Mouse (Mus musculus) kidney, adult 2 months (tissue): ENCODE data around the gene Cox5b. TPM values are rescaled to one million over a fixed set of nuclear protein-coding genes. Genes with fewer than 3 reads are reported as not detected.

Source experiments
- DNase-seq: peaks from one replicate; pipeline ENCODE4 v3.0.0; 2021
- H3K27ac ChIP-seq: fragments of 200-500 bp; 2 replicates; pipeline ENCODE4 v1.5.1; 2012; ENCODE audit warnings: low read depth, low read length, control low read depth, inconsistent platforms; ENCODE audit not compliant: insufficient read depth
- H3K27me3 ChIP-seq: fragments of 200-500 bp; replicated peaks from 2 replicates; pipeline ENCODE4 v1.6.1; 2012; ENCODE audit warnings: mild to moderate bottlenecking, moderate library complexity, low read length, inconsistent platforms; ENCODE audit not compliant: control insufficient read depth, insufficient read depth
- H3K36me3 ChIP-seq: fragments of 200-500 bp; 2 replicates; pipeline ENCODE4 v1.6.1; 2012; ENCODE audit warnings: mild to moderate bottlenecking, moderate library complexity, low read length, inconsistent platforms; ENCODE audit not compliant: control insufficient read depth, insufficient read depth
- H3K4me1 ChIP-seq: fragments of 200-500 bp; 2 replicates; pipeline ENCODE4 v1.6.1; 2011; ENCODE audit warnings: low read length; ENCODE audit not compliant: control insufficient read depth, insufficient read depth
- H3K4me3 ChIP-seq: fragments of 200-500 bp; 2 replicates; pipeline ENCODE4 v1.5.1; 2011; ENCODE audit warnings: mild to moderate bottlenecking, low read depth, low read length, control low read depth; ENCODE audit not compliant: insufficient read depth
- CTCF ChIP-seq: fragments of 200-500 bp; conservative IDR thresholded peaks from 2 replicates; pipeline ENCODE4 v1.5.1; 2011; ENCODE audit warnings: low read depth, mild to moderate bottlenecking, control low read depth, low read length, moderate library complexity, mixed read lengths; ENCODE audit not compliant: insufficient read depth, insufficient read length
- POLR2A ChIP-seq: fragments of 200-500 bp; IDR thresholded peaks from one replicate; pipeline ENCODE4 v1.6.1; 2011; ENCODE audit warnings: low read depth, low read length, control low read depth
- WGBS: fragments of 180-500 bp; shearing (Covaris S2); methylation state at CpG from one replicate; pipeline ENCODE4 v1.1.7; 2018; 5-methylcytosine and 5-hydroxymethylcytosine counted together
- polyA plus RNA-seq: library from polyadenylated mRNA; depleted of rRNA; stranded (reverse); fragments of >200 nt; gene quantifications from 2 replicates; pipeline ENCODE4 v1.2.3, GENCODE M21; 2012

Cox5b gene
- polyA plus RNA-seq, 1 experiment = 1,565 TPM

DNA sequence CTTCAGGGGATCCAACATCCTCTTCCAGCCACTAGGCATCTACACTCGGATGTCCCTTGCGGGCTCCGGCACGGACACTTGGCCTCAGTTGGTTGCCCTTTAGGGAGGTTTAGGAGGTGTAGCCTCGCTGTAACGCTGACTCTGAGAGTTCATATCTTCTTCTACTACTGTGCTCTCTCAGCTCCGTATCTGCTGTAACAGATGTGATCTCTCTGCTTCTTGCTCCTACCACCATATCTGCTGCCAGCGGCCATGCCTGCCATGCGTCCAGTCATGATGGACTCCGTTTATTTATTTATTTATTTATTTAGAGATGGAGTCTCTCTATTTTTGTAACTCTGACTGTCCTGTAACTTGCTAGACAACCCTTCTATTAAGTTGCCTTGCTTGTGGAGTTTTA, 20.0 kb upstream of the Cox5b start:
- WGBS = 94% methylated on average over 10 of the region's 10 CpGs
- TF ChIP-seq POLR2A (no peak), CTCF (no peak)

DNA sequence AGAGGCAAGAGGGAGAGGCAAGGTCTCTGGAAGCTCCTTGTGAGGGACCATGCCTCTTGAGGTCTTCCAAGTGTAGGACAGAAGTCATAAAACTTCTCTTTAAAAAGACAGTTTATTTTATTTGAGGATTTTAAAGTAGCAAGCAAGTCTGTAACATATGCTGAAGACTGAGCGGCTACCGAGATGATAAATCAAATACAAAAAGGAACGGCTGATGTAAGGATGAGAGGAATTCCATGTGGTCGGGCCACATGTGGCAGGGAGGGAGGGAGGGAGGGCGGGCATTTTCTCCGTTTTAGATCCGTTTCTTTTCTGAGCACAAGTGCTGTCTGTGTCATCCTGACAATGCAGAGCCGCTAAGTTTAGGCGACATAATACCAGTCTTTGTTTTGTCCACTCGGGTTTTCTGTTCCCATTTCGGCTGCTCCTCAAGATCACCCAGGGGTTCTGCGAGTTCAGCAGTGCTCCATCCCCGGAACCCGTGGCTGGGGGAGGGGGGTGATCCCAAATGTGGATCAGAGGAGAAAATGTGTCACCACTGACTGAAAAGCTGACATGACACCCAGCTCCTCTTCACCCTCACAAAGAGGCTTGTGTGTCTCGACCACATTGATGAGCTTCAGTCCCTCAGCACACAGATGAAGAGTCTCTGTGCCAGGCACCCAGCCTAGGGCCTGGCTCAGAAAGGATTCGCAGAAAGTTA, 18.4 kb upstream of the Cox5b start:
- no peak for DNase-seq

More for the DNA sequence above, 20.0 kb upstream of the Cox5b start:
- Histone ChIP-seq H3K4me1 (no peaks in the 10 kb centered on the region), H3K27me3 (no peaks in the 10 kb centered on the region), H3K36me3 (no peaks in the 10 kb centered on the region), H3K4me3 (no peak overlapping the region), H3K27ac (no peak overlapping the region)
- DNase-seq = no peak

DNA sequence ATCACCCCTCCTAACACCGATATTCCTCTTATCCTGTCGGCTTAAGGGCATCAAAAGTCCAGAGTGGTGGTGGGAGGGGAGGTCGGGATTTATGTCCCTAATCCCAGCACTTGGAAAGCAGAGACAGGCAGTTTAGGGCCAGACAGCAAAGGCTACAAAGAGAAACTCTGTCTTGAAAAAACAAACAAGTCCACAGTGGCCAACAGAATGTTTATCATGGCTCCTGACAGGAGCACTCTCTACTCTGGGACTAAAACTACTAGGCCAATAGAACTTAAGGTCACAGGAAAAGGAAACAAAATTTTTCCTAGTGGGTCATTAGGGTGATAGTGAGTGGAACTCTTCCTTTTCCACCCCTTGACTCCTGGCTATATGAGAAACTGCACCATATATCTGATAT, 16.3 kb upstream of the Cox5b start:
- H3K4me3 ChIP-seq = no peak overlapping the region
- H3K27ac ChIP-seq = no peak overlapping the region
- peak; percentile 17 for DNase-seq
- H3K27me3 ChIP-seq = no peaks in the 10 kb centered on the region
- H3K36me3 ChIP-seq = no peaks in the 10 kb centered on the region
- H3K4me1 ChIP-seq = no peaks in the 10 kb centered on the region
- TF ChIP-seq CTCF (no peak), POLR2A (no peak)
- 18% methylated on average over 3 of the region's 3 CpGs for WGBS

More for the DNA sequence above, 18.4 kb upstream of the Cox5b start:
- H3K4me3 ChIP-seq = no peak overlapping the region
- H3K27me3 ChIP-seq = no peaks in the 10 kb centered on the region
- 54% methylated on average over 16 of the region's 16 CpGs for WGBS
- H3K36me3 ChIP-seq = no peaks in the 10 kb centered on the region
- H3K27ac ChIP-seq = no peak overlapping the region
- no peaks in the 10 kb centered on the region for H3K4me1 ChIP-seq
- TF ChIP-seq CTCF (no peak), POLR2A (no peak)

DNA sequence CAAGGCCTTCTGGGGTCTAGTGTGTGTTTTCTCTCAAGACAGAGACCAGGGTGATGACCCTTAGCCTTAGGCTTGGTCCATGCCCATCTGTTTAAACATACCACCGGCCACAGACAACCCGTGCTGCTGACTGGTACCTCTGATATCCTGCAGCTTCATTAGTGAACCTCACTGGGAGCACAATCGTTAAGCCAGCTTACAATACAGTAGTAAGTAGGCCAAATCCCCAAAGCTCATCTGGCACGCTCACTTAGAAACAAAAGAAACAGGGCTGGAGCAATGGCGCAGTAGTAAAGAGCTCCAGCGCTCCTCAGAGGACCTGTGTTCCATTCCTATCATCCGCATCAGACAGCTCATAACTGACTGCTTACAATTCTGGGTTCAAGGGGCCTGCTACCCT, 10.4 kb upstream of the Cox5b start:
- Histone ChIP-seq H3K27me3 (no peaks in the 10 kb centered on the region), H3K36me3 (no peaks in the 10 kb centered on the region), H3K4me1 (no peaks in the 10 kb centered on the region), H3K4me3 (no peak overlapping the region), H3K27ac (no peak overlapping the region)
- TF ChIP-seq CTCF (no peak), POLR2A (no peak)
- no peak for DNase-seq
- 87% methylated on average over 7 of the region's 7 CpGs for WGBS

DNA sequence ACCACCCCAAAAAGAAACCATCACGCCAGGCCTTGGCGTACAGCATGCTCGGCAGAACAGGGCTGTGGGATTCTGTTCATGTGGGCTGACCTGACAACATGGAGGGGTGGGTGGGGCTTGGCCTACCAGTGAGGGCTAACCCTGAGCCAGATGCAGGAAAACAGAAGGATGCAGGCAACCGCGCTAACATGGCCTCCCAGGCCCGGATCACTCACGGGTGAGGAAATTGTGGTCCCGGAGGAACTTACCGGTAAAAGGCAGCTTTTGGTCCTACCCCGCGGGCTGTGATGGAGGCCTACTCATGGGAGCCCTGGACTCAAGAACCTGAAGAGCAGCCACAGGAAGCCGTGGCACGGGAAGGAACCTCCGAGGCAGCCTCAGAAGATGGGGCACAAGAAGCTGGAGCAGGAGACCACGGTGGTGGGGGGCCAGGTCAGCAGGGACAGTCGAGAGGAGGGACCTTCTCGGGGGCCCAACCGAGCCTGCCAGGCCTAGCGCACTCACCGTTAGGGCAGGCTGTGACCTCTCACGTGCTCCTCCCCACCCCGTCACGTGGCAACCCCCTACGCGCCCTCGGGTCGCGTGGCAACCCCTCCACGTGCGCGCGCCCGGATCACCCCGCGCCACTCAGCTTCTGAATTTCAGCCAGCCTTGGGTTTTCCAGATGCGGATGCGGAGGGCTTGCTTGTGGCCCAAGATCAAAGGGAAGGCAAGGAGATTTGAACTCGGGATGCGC, 8.5 kb upstream of the Cox5b start, which contains the start of gene Fam178b:
Fam178b (minus strand) TSS at position 564 of the 736 bp plus-strand sequence.
- no peaks in the 10 kb centered on the region for H3K27me3 ChIP-seq

DNA sequence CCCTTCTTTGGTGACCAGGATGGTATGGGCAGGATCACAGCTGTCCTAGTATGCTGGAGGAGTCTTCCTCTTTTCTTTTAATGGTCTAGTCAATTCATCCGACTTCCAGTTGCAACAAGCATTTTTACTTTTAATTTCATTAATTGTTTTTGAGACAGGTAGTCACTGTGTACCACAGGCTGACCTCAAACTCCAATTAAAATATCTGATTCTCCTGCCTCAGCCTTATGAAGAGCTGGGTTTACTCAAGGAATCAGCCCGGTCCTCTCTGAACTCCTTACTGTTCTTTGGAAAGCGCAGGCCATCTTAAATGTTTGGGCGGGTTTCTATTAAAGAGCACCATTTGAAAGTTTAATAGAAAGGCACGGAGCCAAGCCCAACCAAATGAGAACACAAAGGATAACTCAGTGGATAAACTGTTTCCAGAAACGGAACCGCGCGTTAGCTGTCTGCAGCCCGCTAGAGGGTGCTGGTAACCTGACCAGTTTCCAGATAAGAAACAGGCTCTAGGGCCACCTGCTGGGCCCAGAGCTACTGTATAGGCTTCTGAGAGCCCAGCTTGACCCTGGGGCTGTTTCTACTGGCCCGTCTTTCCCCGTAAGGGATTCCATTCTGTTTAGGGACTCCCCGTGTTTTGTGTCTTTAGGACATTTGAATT, 7.3 kb upstream of the Cox5b start:
- WGBS = 8% methylated on average over 13 of the region's 13 CpGs
- H3K36me3 ChIP-seq = no peaks in the 10 kb centered on the region
- H3K4me3 ChIP-seq = no peak overlapping the region
- no peaks in the 10 kb centered on the region for H3K4me1 ChIP-seq
- peak; percentile 89 for DNase-seq
- H3K27ac ChIP-seq = no peak overlapping the region
- peak; percentile 93 for TF ChIP-seq CTCF
- TF ChIP-seq POLR2A = no peak
- H3K27me3 ChIP-seq = no peaks in the 10 kb centered on the region

More for the DNA sequence above, 8.5 kb upstream of the Cox5b start, which contains the start of gene Fam178b:
- WGBS = 94% methylated on average over 39 of the region's 39 CpGs
- no peak for DNase-seq
- Histone ChIP-seq H3K36me3 (no peaks in the 10 kb centered on the region), H3K4me1 (no peaks in the 10 kb centered on the region), H3K27ac (no peak within 1 kb of the TSS), H3K4me3 (no peak within 1 kb of the TSS)
- TF ChIP-seq POLR2A (no peak), CTCF (no peak)

DNA sequence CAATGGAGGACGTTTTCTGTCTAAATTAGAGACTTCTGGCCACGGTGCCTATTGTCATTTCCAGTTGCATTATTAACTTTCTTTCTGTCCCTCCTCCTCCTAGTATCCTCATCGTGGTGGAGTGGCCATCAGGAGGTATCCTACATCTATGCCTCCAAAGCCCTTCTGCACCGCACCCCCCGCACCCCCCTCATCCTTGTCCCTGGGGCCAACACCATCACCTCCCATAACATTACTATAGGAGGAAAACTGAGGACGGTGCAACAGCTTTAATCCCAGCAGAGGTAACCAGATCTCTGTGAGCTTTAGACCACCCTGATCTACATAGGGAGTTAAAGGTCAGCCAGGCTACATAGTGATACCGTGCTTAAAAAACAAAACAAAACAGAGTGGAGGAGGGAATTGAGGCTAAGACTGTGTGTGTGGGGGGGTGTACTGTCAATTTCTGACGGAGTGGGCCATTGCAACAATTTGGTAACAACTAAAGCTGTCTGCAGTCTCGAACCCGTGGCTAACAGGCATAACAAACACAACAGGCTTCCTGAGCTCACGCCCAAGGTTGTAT, 496 bp upstream of the Cox5b start:
- H3K27ac ChIP-seq = peak overlapping the region; percentile 56
- no peaks in the 10 kb centered on the region for H3K27me3 ChIP-seq
- peaks cover 3% of the 10 kb centered on the region; the same call in 1 of the 2 replicates for H3K4me1 ChIP-seq
- no peak for TF ChIP-seq CTCF
- TF ChIP-seq POLR2A = no peak
- 55% methylated on average over 11 of the region's 11 CpGs for WGBS
- H3K4me3 ChIP-seq = peak overlapping the region; percentile 88
- DNase-seq = no peak
- no peaks in the 10 kb centered on the region for H3K36me3 ChIP-seq
